Mouse (Mus musculus): Measurements from ENCODE around the gene Ankle1. TPM values are rescaled to one million over a fixed set of nuclear protein-coding genes. Genes with fewer than 3 reads are reported as not detected.
"Not testable (repeated sequence)": the region's sequence is repeated elsewhere in the genome, so short reads cannot be mapped to it uniquely, and the experiment has no call there.

The Ankle1 gene
- polyA plus RNA-seq, 1 experiment, result 17.4 TPM

GRCm38 (mm10) chr8:71403107-71403885, 2.5 kb upstream of the Ankle1 start:
- H3K36me3 ChIP-seq (ENCODE audit: control insufficient read depth), result peaks cover 69% of the 10 kb centered on the region
- no peaks in the 10 kb centered on the region for H3K9me3 ChIP-seq (ENCODE audit: control insufficient read depth, low read length)
- peaks cover 44% of the 10 kb centered on the region for H3K4me1 ChIP-seq (ENCODE audit: control insufficient read depth)
- no peak overlapping the region for H3K4me3 ChIP-seq (replicated peaks)
- H3K27me3 ChIP-seq (ENCODE audit: control insufficient read depth), result no peaks in the 10 kb centered on the region
- TF ChIP-seq GATA1 (IDR thresholded peaks at IDR 0.05; ENCODE audit: low read length) (no peak), TAL1 (IDR thresholded peaks at IDR 0.05; ENCODE audit: low read length) (no peak)

- Histone ChIP-seq H3K4me1 (ENCODE audit: control insufficient read depth) (peaks cover 45% of the 10 kb centered on the region), H3K4me3 (replicated peaks) (no peak overlapping the region), H3K9me3 (ENCODE audit: control insufficient read depth, low read length) (no peaks in the 10 kb centered on the region), H3K27me3 (ENCODE audit: control insufficient read depth) (no peaks in the 10 kb centered on the region), H3K36me3 (ENCODE audit: control insufficient read depth) (peaks cover 69% of the 10 kb centered on the region)
- TF ChIP-seq TAL1 (IDR thresholded peaks at IDR 0.05; ENCODE audit: low read length) (no peak), GATA1 (IDR thresholded peaks at IDR 0.05; ENCODE audit: low read length) (no peak)
Measured at GRCm38 (mm10) chr8:71404011-71404410, 1.8 kb upstream of the Ankle1 start.

GRCm38 (mm10) chr8:71404951-71405351, 859 bp upstream of the Ankle1 start:
- TF ChIP-seq GATA1 (IDR thresholded peaks at IDR 0.05; ENCODE audit: low read length), result no peak
- TF ChIP-seq TAL1 (IDR thresholded peaks at IDR 0.05; ENCODE audit: low read length), result no peak
- Histone ChIP-seq H3K4me1 (ENCODE audit: control insufficient read depth) (peaks cover 45% of the 10 kb centered on the region), H3K27me3 (ENCODE audit: control insufficient read depth) (no peaks in the 10 kb centered on the region), H3K4me3 (replicated peaks) (peak overlapping the region; percentile 68), H3K9me3 (ENCODE audit: control insufficient read depth, low read length) (no peaks in the 10 kb centered on the region), H3K36me3 (ENCODE audit: control insufficient read depth) (peaks cover 72% of the 10 kb centered on the region)

GRCm38 (mm10) chr8:71406099-71407015, 547 bp downstream of the Ankle1 start:
- no peaks in the 10 kb centered on the region for H3K27me3 ChIP-seq (ENCODE audit: control insufficient read depth)
- H3K4me3 ChIP-seq (replicated peaks), result peak overlapping the region; percentile 68
- H3K36me3 ChIP-seq (ENCODE audit: control insufficient read depth), result peaks cover 67% of the 10 kb centered on the region
- no peaks in the 10 kb centered on the region for H3K9me3 ChIP-seq (ENCODE audit: control insufficient read depth, low read length)
- TF ChIP-seq GATA1 (IDR thresholded peaks at IDR 0.05; ENCODE audit: low read length) (no peak), TAL1 (IDR thresholded peaks at IDR 0.05; ENCODE audit: low read length) (no peak)
- peaks cover 47% of the 10 kb centered on the region for H3K4me1 ChIP-seq (ENCODE audit: control insufficient read depth)

GRCm38 (mm10) chr8:71407441-71407840, 1.6 kb downstream of the Ankle1 start:
- H3K4me3 ChIP-seq (replicated peaks), result peak overlapping the region; percentile 68
- H3K27me3 ChIP-seq (ENCODE audit: control insufficient read depth), result no peaks in the 10 kb centered on the region
- TF ChIP-seq TAL1 (IDR thresholded peaks at IDR 0.05; ENCODE audit: low read length) (no peak), GATA1 (IDR thresholded peaks at IDR 0.05; ENCODE audit: low read length) (no peak)
- peaks cover 62% of the 10 kb centered on the region for H3K36me3 ChIP-seq (ENCODE audit: control insufficient read depth)
- H3K9me3 ChIP-seq (ENCODE audit: control insufficient read depth, low read length), result no peaks in the 10 kb centered on the region
- H3K4me1 ChIP-seq (ENCODE audit: control insufficient read depth), result peaks cover 53% of the 10 kb centered on the region

GRCm38 (mm10) chr8:71408231-71408630, 2.4 kb downstream of the Ankle1 start:
- H3K4me1 ChIP-seq (ENCODE audit: control insufficient read depth), result peaks cover 53% of the 10 kb centered on the region
- TF ChIP-seq GATA1 (IDR thresholded peaks at IDR 0.05; ENCODE audit: low read length) (no peak), TAL1 (IDR thresholded peaks at IDR 0.05; ENCODE audit: low read length) (no peak)
- no peaks in the 10 kb centered on the region for H3K9me3 ChIP-seq (ENCODE audit: control insufficient read depth, low read length)
- H3K36me3 ChIP-seq (ENCODE audit: control insufficient read depth), result peaks cover 55% of the 10 kb centered on the region
- H3K4me3 ChIP-seq (replicated peaks), result peak overlapping the region; percentile 68
- no peaks in the 10 kb centered on the region for H3K27me3 ChIP-seq (ENCODE audit: control insufficient read depth)

GRCm38 (mm10) chr8:71411535-71412273, 5.9 kb downstream of the Ankle1 start:
- Histone ChIP-seq H3K36me3 (ENCODE audit: control insufficient read depth) (peaks cover 36% of the 10 kb centered on the region), H3K27me3 (ENCODE audit: control insufficient read depth) (peaks cover 4% of the 10 kb centered on the region), H3K9me3 (ENCODE audit: control insufficient read depth, low read length) (no peaks in the 10 kb centered on the region), H3K4me1 (ENCODE audit: control insufficient read depth) (peaks cover 26% of the 10 kb centered on the region), H3K4me3 (replicated peaks) (no peak overlapping the region)
- no peak for TF ChIP-seq GATA1 (IDR thresholded peaks at IDR 0.05; ENCODE audit: low read length)
- TF ChIP-seq TAL1 (IDR thresholded peaks at IDR 0.05; ENCODE audit: low read length), result no peak

GRCm38 (mm10) chr8:71422121-71422520, 16.3 kb downstream of the Ankle1 start:
- Histone ChIP-seq H3K9me3 (ENCODE audit: control insufficient read depth, low read length) (peaks cover 7% of the 10 kb centered on the region), H3K4me1 (ENCODE audit: control insufficient read depth) (no peaks in the 10 kb centered on the region), H3K4me3 (replicated peaks) (no peak overlapping the region), H3K27me3 (ENCODE audit: control insufficient read depth) (peaks cover 4% of the 10 kb centered on the region; the same call in 1 of the 2 replicates), H3K36me3 (ENCODE audit: control insufficient read depth) (no peaks in the 10 kb centered on the region)
- no peak for TF ChIP-seq GATA1 (IDR thresholded peaks at IDR 0.05; ENCODE audit: low read length)
- TF ChIP-seq TAL1 (IDR thresholded peaks at IDR 0.05; ENCODE audit: low read length), result no peak

- not testable (repeated sequence) for H3K36me3 ChIP-seq (ENCODE audit: control insufficient read depth); H3K4me3 ChIP-seq (replicated peaks); H3K9me3 ChIP-seq (ENCODE audit: control insufficient read depth, low read length); H3K27me3 ChIP-seq (ENCODE audit: control insufficient read depth); H3K4me1 ChIP-seq (ENCODE audit: control insufficient read depth)
Measured at GRCm38 (mm10) chr8:71432935-71433334, 27.1 kb downstream of the Ankle1 start.
